Mouse (Mus musculus): ENCODE results near the gene 1700001K19Rik. TPM values are rescaled to one million over a fixed set of nuclear protein-coding genes. Genes with fewer than 3 reads are reported as not detected.

The 1700001K19Rik gene
- total and polyA plus RNA-seq, 2 experiments from 2014 or later: not detected

- H3K4me3 ChIP-seq (ENCODE audit: low read depth, low read length): no peak overlapping the region
- ATAC-seq (ENCODE audit: low FRiP score) (no peak), DNase-seq (ENCODE audit: low spot score) (no peak)
- H3K36me3 ChIP-seq (ENCODE audit: insufficient read depth, low read length): peaks cover 96% of the 10 kb centered on the region
- H3K9me3 ChIP-seq (ENCODE audit: low read length): no peaks in the 10 kb centered on the region
- no peak overlapping the region for H3K9ac ChIP-seq (replicated peaks; ENCODE audit: low read length, poor library complexity, severe bottlenecking)
- no peak overlapping the region for H3K4me2 ChIP-seq (ENCODE audit: low read depth, low read length, poor library complexity, severe bottlenecking)
- H3K27ac ChIP-seq (ENCODE audit: low read depth, low read length): no peak overlapping the region
- no peaks in the 10 kb centered on the region for H3K4me1 ChIP-seq (ENCODE audit: insufficient read depth, low read length)
- 94% methylated on average over 12 of the region's 12 CpGs for WGBS
- no peak for TF ChIP-seq CTCF (IDR thresholded peaks at IDR 0.05)
- H3K27me3 ChIP-seq (ENCODE audit: insufficient read depth, low read length): no peaks in the 10 kb centered on the region
These were observed 46.1 kb downstream of the 1700001K19Rik start for GRCm38 (mm10) chr12:110636293-110636692.

GRCm38 (mm10) chr12:110630056-110630455, 52.4 kb downstream of the 1700001K19Rik start:
- Histone ChIP-seq H3K4me1 (ENCODE audit: insufficient read depth, low read length) (no peaks in the 10 kb centered on the region), H3K4me2 (ENCODE audit: low read depth, low read length, poor library complexity, severe bottlenecking) (no peak overlapping the region), H3K4me3 (ENCODE audit: low read depth, low read length) (no peak overlapping the region), H3K36me3 (ENCODE audit: insufficient read depth, low read length) (peaks cover 96% of the 10 kb centered on the region), H3K27ac (ENCODE audit: low read depth, low read length) (no peak overlapping the region), H3K9ac (replicated peaks; ENCODE audit: low read length, poor library complexity, severe bottlenecking) (no peak overlapping the region), H3K27me3 (ENCODE audit: insufficient read depth, low read length) (no peaks in the 10 kb centered on the region), H3K9me3 (ENCODE audit: low read length) (no peaks in the 10 kb centered on the region)
- WGBS: 85% methylated on average over 11 of the region's 11 CpGs
- DNase-seq (ENCODE audit: low spot score) (no peak), ATAC-seq (ENCODE audit: low FRiP score) (no peak)
- no peak for TF ChIP-seq CTCF (IDR thresholded peaks at IDR 0.05)

Small RNA genes lying within 50 kb of the gene (microRNA-seq; reads per million reads assigned to microRNA genes)
- not detected for gene Gm27299 (ENCODE audit: borderline number of aligned reads)

Other genes with a start within 250 kb of the 1700001K19Rik start
- 173 and 183 TPM in 2 replicates for gene Ppp2r5c, start 235.5 kb downstream of the 1700001K19Rik start, total RNA-seq (2014; rRNA removed)
- 176 and 178 TPM in 2 replicates for gene Ppp2r5c, start 235.5 kb downstream of the 1700001K19Rik start, polyA plus RNA-seq (2015; fragmentation: Nextera tagmentation; extraction: Ambion mirVana)
- gene Dync1h1, start 81.2 kb downstream of the 1700001K19Rik start, total RNA-seq (2014; rRNA removed): 271 and 313 TPM in 2 replicates
- 52.1 and 60.3 TPM in 2 replicates for gene Dync1h1, start 81.2 kb downstream of the 1700001K19Rik start, polyA plus RNA-seq (2015; fragmentation: Nextera tagmentation; extraction: Ambion mirVana)
- gene Hsp90aa1, start 20.1 kb upstream of the 1700001K19Rik start, total RNA-seq (2014; rRNA removed): 567 and 693 TPM in 2 replicates
- gene Hsp90aa1, start 20.1 kb upstream of the 1700001K19Rik start, polyA plus RNA-seq (2015; fragmentation: Nextera tagmentation; extraction: Ambion mirVana): 1,476 and 1,620 TPM in 2 replicates
- gene Wdr20, start 55.3 kb upstream of the 1700001K19Rik start, total RNA-seq (2014; rRNA removed): 33.8 and 38.7 TPM in 2 replicates
- 16.0 and 16.2 TPM in 2 replicates for gene Wdr20, start 55.3 kb upstream of the 1700001K19Rik start, polyA plus RNA-seq (2015; fragmentation: Nextera tagmentation; extraction: Ambion mirVana)
- gene Mok, start 158.3 kb upstream of the 1700001K19Rik start, total RNA-seq (2014; rRNA removed): 10.7 and 23.7 TPM in 2 replicates
- gene Mok, start 158.3 kb upstream of the 1700001K19Rik start, polyA plus RNA-seq (2015; fragmentation: Nextera tagmentation; extraction: Ambion mirVana): 17.0 and 18.9 TPM in 2 replicates
- 4.5 and 5.4 TPM in 2 replicates for gene Zfp839, start 167.6 kb upstream of the 1700001K19Rik start, total RNA-seq (2014; rRNA removed)
- gene Zfp839, start 167.6 kb upstream of the 1700001K19Rik start, polyA plus RNA-seq (2015; fragmentation: Nextera tagmentation; extraction: Ambion mirVana): 1.7 and 1.9 TPM in 2 replicates
- gene Cinp, start 206.5 kb upstream of the 1700001K19Rik start, total RNA-seq (2014; rRNA removed): 105 and 153 TPM in 2 replicates
- gene Cinp, start 206.5 kb upstream of the 1700001K19Rik start, polyA plus RNA-seq (2015; fragmentation: Nextera tagmentation; extraction: Ambion mirVana): 91.3 and 99.0 TPM in 2 replicates
- 22.9 and 23.6 TPM in 2 replicates for gene Tecpr2, start 206.6 kb upstream of the 1700001K19Rik start, total RNA-seq (2014; rRNA removed)
- 4.8 and 4.9 TPM in 2 replicates for gene Tecpr2, start 206.6 kb upstream of the 1700001K19Rik start, polyA plus RNA-seq (2015; fragmentation: Nextera tagmentation; extraction: Ambion mirVana)

Data from midbrain, postnatal 0 days (tissue).